Comparison of ENCODE assay signal across 30 mouse cellular contexts in the genomic region with DNA sequence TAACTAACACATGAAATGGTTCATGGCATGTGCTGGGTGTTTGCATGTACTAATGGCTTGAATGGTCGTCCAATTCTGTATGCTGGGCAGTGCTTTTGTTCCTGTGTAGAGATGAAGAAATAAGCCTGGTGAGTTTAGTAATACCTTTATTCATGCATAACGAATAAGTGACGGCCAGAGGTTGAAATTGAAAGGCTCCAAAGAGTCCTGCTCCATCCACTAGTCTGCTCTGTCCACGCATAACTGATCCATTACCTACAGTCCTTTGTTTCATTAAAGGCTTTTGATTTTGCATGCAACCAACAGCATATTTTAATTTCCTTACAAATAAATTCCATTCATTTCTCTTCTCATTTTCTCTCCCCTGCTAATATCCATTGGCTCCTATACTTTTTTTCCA.
"Had no signal": no experiment of that assay in that cellular context is flagged by ENCODE, and none has a peak within 500 bp of the region (broad histone marks: within the 10 kb centered on the region; RNA-seq: fewer than 3 reads in every experiment).

No protein-coding gene starts in this region.

- DNase-seq: gastrocnemius, postnatal 14 days; gastrocnemius, postnatal 36 days; heart, adult 11 months; heart, adult 2 months; heart, postnatal 14 days; heart, postnatal 4 days; kidney, adult 18-20 months; kidney, adult 8-10 months; kidney, postnatal 10 days; kidney, postnatal 25 days; kidney, postnatal 4 days; liver; liver, embryonic 13.5 days; liver, postnatal 0 days had no signal

- H3K9ac ChIP-seq: heart, embryonic 13.5 days; heart, embryonic 15.5 days; hindbrain, embryonic 12.5 days; hindbrain, embryonic 14.5 days; intestine, embryonic 15.5 days; limb, embryonic 12.5 days; liver, embryonic 13.5 days; liver, embryonic 15.5 days; liver, postnatal 0 days had no signal

- H3K27ac ChIP-seq: heart, adult 2 months; heart, embryonic 13.5 days; heart, embryonic 15.5 days; hindbrain, embryonic 10.5 days; hindbrain, embryonic 12.5 days; hindbrain, embryonic 14.5 days; intestine, embryonic 15.5 days; layer of hippocampus, adult 2 months; left cerebral cortex, adult 2 months; limb, embryonic 10.5 days; liver, embryonic 13.5 days; liver, embryonic 15.5 days had no signal

- H3K4me1 ChIP-seq: limb, embryonic 10.5 days; liver, embryonic 13.5 days; liver, embryonic 15.5 days had no signal

- ATAC-seq: hindbrain, embryonic 16.5 days; inflammation-experienced regulatory T-cells, adult 6 months; intestine, embryonic 15.5 days; intestine, postnatal 0 days; liver, postnatal 0 days had no signal

- H3K36me3 ChIP-seq: heart, embryonic 13.5 days; heart, embryonic 15.5 days; hindbrain, embryonic 10.5 days; hindbrain, embryonic 12.5 days; intestine, embryonic 15.5 days; limb, embryonic 10.5 days; limb, embryonic 12.5 days; liver, embryonic 13.5 days; liver, embryonic 15.5 days had no signal

- H3K4me3 ChIP-seq: heart, adult 2 months; heart, embryonic 13.5 days; heart, embryonic 15.5 days; hindbrain, embryonic 10.5 days; hindbrain, embryonic 12.5 days; intestine, embryonic 15.5 days; layer of hippocampus, adult 2 months; left cerebral cortex, adult 2 months; limb, embryonic 10.5 days; limb, embryonic 12.5 days; liver, embryonic 13.5 days; liver, embryonic 15.5 days had no signal

- H3K9me3 ChIP-seq: heart, embryonic 15.5 days; hindbrain, embryonic 10.5 days; hindbrain, embryonic 12.5 days; intestine, embryonic 15.5 days; limb, embryonic 10.5 days; limb, embryonic 12.5 days; liver, embryonic 13.5 days; liver, embryonic 15.5 days had no signal

- H3K27me3 ChIP-seq: hindbrain, embryonic 12.5 days; intestine, embryonic 15.5 days; limb, embryonic 12.5 days; liver, embryonic 13.5 days; liver, embryonic 15.5 days had no signal

- H3K4me2 ChIP-seq: heart, embryonic 11.5 days; heart, embryonic 13.5 days; heart, embryonic 15.5 days; hindbrain, embryonic 12.5 days; hindbrain, embryonic 14.5 days; intestine, embryonic 15.5 days; limb, embryonic 12.5 days; liver, embryonic 11.5 days; liver, embryonic 13.5 days; liver, embryonic 15.5 days had no signal
